In genomic region chr2:119172446-119172845, GRCm38 (mm10) we compare ENCODE assay signal across 9 mouse cellular contexts. TPM values are rescaled to one million over a fixed set of nuclear protein-coding genes. Genes with fewer than 3 reads are reported as not detected.
DNase-seq lines count a peak whose midpoint lies in the region; ATAC-seq lines count a peak whose summit lies in the region.
"Had no signal": no experiment of that assay in that cellular context is flagged by ENCODE, and none has a peak within 500 bp of the region (broad histone marks: within the 10 kb centered on the region; RNA-seq: fewer than 3 reads in every experiment).

No protein-coding gene starts in this region.

- H3K27me3 ChIP-seq in heart, embryonic 16.5 days (ENCODE audit: control insufficient read depth, insufficient read depth, low read length) = 0 out of 2 replicates have a peak, but pooled peaks cover 2% of the 10 kb centered on the region
- peaks cover 7% of the 10 kb centered on the region; the same call in 1 of the 2 replicates for H3K27me3 ChIP-seq in neural tube, embryonic 11.5 days (ENCODE audit: control insufficient read depth, insufficient read depth, low read length)
- H3K27me3 ChIP-seq in liver, embryonic 13.5 days = peaks cover 22% of the 10 kb centered on the region

- no peak for DNase-seq in heart, postnatal 4 days
- DNase-seq in neural tube, embryonic 11.5 days (ENCODE audit: low spot score) = no peak
- no peak for DNase-seq in neural tube, embryonic 10.5 days (ENCODE audit: extremely low spot score, low spot score)
- DNase-seq in liver, embryonic 13.5 days = no peak
- no peak for DNase-seq in right cerebral cortex, postnatal 25 days
- no peak for DNase-seq in gastrocnemius, postnatal 14 days
- DNase-seq: thymus, adult 18-20 months had no signal

- no peaks in the 10 kb centered on the region for H3K36me3 ChIP-seq in heart, embryonic 16.5 days (ENCODE audit: control insufficient read depth, insufficient read depth)
- H3K36me3 ChIP-seq in neural tube, embryonic 11.5 days (ENCODE audit: control insufficient read depth, insufficient read depth, low read length) = no peaks in the 10 kb centered on the region; the same call in none of the 2 replicates
- peaks cover 3% of the 10 kb centered on the region; the same call in 1 of the 2 replicates for H3K36me3 ChIP-seq in liver, embryonic 13.5 days

- no peak overlapping the region for H3K4me3 ChIP-seq in heart, embryonic 16.5 days (ENCODE audit: low read length)
- no peak overlapping the region for H3K4me3 ChIP-seq in neural tube, embryonic 11.5 days (ENCODE audit: low read depth, low read length)
- H3K4me3 ChIP-seq in liver, embryonic 13.5 days (replicated peaks) = no peak overlapping the region

- H3K9ac ChIP-seq in heart, embryonic 16.5 days (ENCODE audit: low read length) = no peak overlapping the region
- H3K9ac ChIP-seq in neural tube, embryonic 11.5 days (ENCODE audit: low read length) = no peak overlapping the region
- H3K9ac ChIP-seq in liver, embryonic 13.5 days = no peak overlapping the region

- no peaks in the 10 kb centered on the region for H3K9me3 ChIP-seq in heart, embryonic 16.5 days (replicated peaks; ENCODE audit: control insufficient read depth, low read length)
- no peaks in the 10 kb centered on the region for H3K9me3 ChIP-seq in neural tube, embryonic 11.5 days (ENCODE audit: control insufficient read depth, low read length)
- no peaks in the 10 kb centered on the region for H3K9me3 ChIP-seq in liver, embryonic 13.5 days (replicated peaks)

- H3K4me2 ChIP-seq in heart, embryonic 16.5 days (ENCODE audit: low read depth, low read length) = 0 out of 2 replicates have a peak overlapping the region, but pooled peaks have one; percentile 54
- H3K4me2 ChIP-seq in neural tube, embryonic 11.5 days (ENCODE audit: low read depth) = no peak overlapping the region
- no peak overlapping the region for H3K4me2 ChIP-seq in liver, embryonic 13.5 days

- no peak overlapping the region for H3K27ac ChIP-seq in heart, embryonic 16.5 days (ENCODE audit: low read length)
- 0 out of 2 replicates have a peak overlapping the region, but pooled peaks have one; percentile 67 for H3K27ac ChIP-seq in neural tube, embryonic 11.5 days (ENCODE audit: low read depth, low read length)
- H3K27ac ChIP-seq in liver, embryonic 13.5 days = 0 out of 2 replicates have a peak overlapping the region, but pooled peaks have one; percentile 9

- peaks cover 19% of the 10 kb centered on the region for H3K4me1 ChIP-seq in heart, embryonic 16.5 days (ENCODE audit: control insufficient read depth, insufficient read depth, low read length)
- H3K4me1 ChIP-seq in neural tube, embryonic 11.5 days (ENCODE audit: control insufficient read depth, insufficient read depth, low read length) = peaks cover 27% of the 10 kb centered on the region
- H3K4me1 ChIP-seq in liver, embryonic 13.5 days (replicated peaks) = peaks cover 38% of the 10 kb centered on the region

- intact Hi-C loops in gastrocnemius, postnatal 14 days (cut with DNase I; ENCODE audit: low total_unique reads) = no loop called here

- 83% methylated on average over 7 of the region's 7 CpGs for WGBS in heart, embryonic 16.5 days
- 78% methylated on average over 7 of the region's 7 CpGs for WGBS in neural tube, embryonic 11.5 days
- 80% methylated on average over 7 of the region's 7 CpGs for WGBS in liver, embryonic 13.5 days (ENCODE audit: insufficient replicate concordance)

- no peak for ATAC-seq in heart, embryonic 16.5 days (replicated peaks; ENCODE audit: extremely low read depth, insufficient read depth, low FRiP score)
- ATAC-seq in neural tube, embryonic 11.5 days (ENCODE audit: insufficient read depth, low FRiP score, low TSS enrichment) = 0 out of 2 replicates have a peak, but pooled peaks have one; percentile 1
- no peak for ATAC-seq in liver, embryonic 13.5 days (ENCODE audit: low read depth)

RNA-seq across cellular contexts. Expression of gene Gm14137, which starts 1.9 kb away (rescaled TPM):
- polyA plus RNA-seq in heart, embryonic 16.5 days (2015; fragmentation: Nextera tagmentation; extraction: Ambion mirVana) = 0.35 and 0.46 TPM in 2 replicates
- not detected for total RNA-seq in heart, postnatal 4 days (2021)
- 0.17 and 0.20 TPM in 2 replicates for polyA plus RNA-seq in neural tube, embryonic 11.5 days (2014; fragmentation: Nextera tagmentation; extraction: Ambion mirVana)
- 0.12 and 0.14 TPM in 2 replicates for polyA plus RNA-seq in liver, embryonic 13.5 days (2015; fragmentation: Nextera tagmentation; extraction: Ambion mirVana)
- total RNA-seq in gastrocnemius, postnatal 14 days (2021) = under 1 TPM in 1 of 2 experiments, not detected in 1; 0.06 TPM
- total RNA-seq: left cerebral cortex, postnatal 36 days had no signal

RNA-seq across cellular contexts. Expression of gene Gchfr, which starts 4.9 kb away (rescaled TPM):
- polyA plus RNA-seq in heart, embryonic 16.5 days (2015; fragmentation: Nextera tagmentation; extraction: Ambion mirVana) = 5.5 and 6.9 TPM in 2 replicates
- 1 to 10 TPM; 2.2 to 2.3 TPM for total RNA-seq in heart, postnatal 4 days (2021)
- polyA plus RNA-seq in neural tube, embryonic 11.5 days (2014; fragmentation: Nextera tagmentation; extraction: Ambion mirVana) = 3.2 and 3.7 TPM in 2 replicates
- polyA plus RNA-seq in liver, embryonic 13.5 days (2015; fragmentation: Nextera tagmentation; extraction: Ambion mirVana) = 39.4 and 47.1 TPM in 2 replicates
- under 1 TPM in 1 of 2 experiments, not detected in 1; 0.57 TPM for total RNA-seq in gastrocnemius, postnatal 14 days (2021)
- total RNA-seq: left cerebral cortex, postnatal 36 days had no signal

RNA-seq across cellular contexts. Expression of gene Rmdn3, which starts 15.6 kb away (rescaled TPM):
- polyA plus RNA-seq in heart, embryonic 16.5 days (2015; fragmentation: Nextera tagmentation; extraction: Ambion mirVana) = 27.0 and 28.4 TPM in 2 replicates
- total RNA-seq in heart, postnatal 4 days (2021) = 10 to 100 TPM; 16.2 to 18.9 TPM
- 41.3 and 49.9 TPM in 2 replicates for polyA plus RNA-seq in neural tube, embryonic 11.5 days (2014; fragmentation: Nextera tagmentation; extraction: Ambion mirVana)
- polyA plus RNA-seq in liver, embryonic 13.5 days (2015; fragmentation: Nextera tagmentation; extraction: Ambion mirVana) = 55.3 and 61.6 TPM in 2 replicates
- 1 to 10 TPM; 4.8 to 5.5 TPM for total RNA-seq in gastrocnemius, postnatal 14 days (2021)

RNA-seq across cellular contexts. Expression of gene Zfyve19, which starts 36.0 kb away (rescaled TPM):
- polyA plus RNA-seq in heart, embryonic 16.5 days (2015; fragmentation: Nextera tagmentation; extraction: Ambion mirVana) = 36.8 and 37.9 TPM in 2 replicates
- 10 to 100 TPM; 18.8 to 22.3 TPM for total RNA-seq in heart, postnatal 4 days (2021)
- polyA plus RNA-seq in neural tube, embryonic 11.5 days (2014; fragmentation: Nextera tagmentation; extraction: Ambion mirVana) = 43.0 and 52.5 TPM in 2 replicates
- 20.0 and 27.2 TPM in 2 replicates for polyA plus RNA-seq in liver, embryonic 13.5 days (2015; fragmentation: Nextera tagmentation; extraction: Ambion mirVana)
- total RNA-seq in gastrocnemius, postnatal 14 days (2021) = 10 to 100 TPM; 10.6 to 11.6 TPM

RNA-seq across cellular contexts. Expression of gene Dnajc17, which starts 36.1 kb away (rescaled TPM):
- polyA plus RNA-seq in heart, embryonic 16.5 days (2015; fragmentation: Nextera tagmentation; extraction: Ambion mirVana) = 10.5 and 11.2 TPM in 2 replicates
- total RNA-seq in heart, postnatal 4 days (2021) = 10 to 100 TPM; 12.1 to 13.2 TPM
- polyA plus RNA-seq in neural tube, embryonic 11.5 days (2014; fragmentation: Nextera tagmentation; extraction: Ambion mirVana) = 19.4 and 20.3 TPM in 2 replicates
- polyA plus RNA-seq in liver, embryonic 13.5 days (2015; fragmentation: Nextera tagmentation; extraction: Ambion mirVana) = 9.9 and 11.4 TPM in 2 replicates
- 1 to 10 TPM; 8.2 to 8.9 TPM for total RNA-seq in gastrocnemius, postnatal 14 days (2021)
